Mouse (Mus musculus) testis, adult 2 months (tissue): Measurements from ENCODE around the gene Bst2.

Experiments
- CTCF ChIP-seq: fragments of 200-500 bp; IDR thresholded peaks from 2 replicates; pipeline ENCODE4 v1.5.1; 2012; ENCODE audit warnings: low read depth, mild to moderate bottlenecking, inconsistent platforms, low read length, moderate library complexity; ENCODE audit not compliant: control insufficient read depth, insufficient read depth, insufficient replicate concordance
- POLR2A ChIP-seq: fragments of 200-500 bp; IDR thresholded peaks from 2 replicates; pipeline ENCODE4 v1.6.1; 2012; ENCODE audit warnings: low read depth, mild to moderate bottlenecking, inconsistent platforms, low read length, moderate library complexity; ENCODE audit not compliant: control insufficient read depth

- TF ChIP-seq CTCF: peak; percentile 49; the same call in 1 of the 2 replicates
- TF ChIP-seq POLR2A: no peak
Observed at GRCm38 (mm10) chr8:71586891-71587290, 49.6 kb upstream of the Bst2 start.
